Mouse (Mus musculus) limb, embryonic 13.5 days (tissue): ENCODE results near the gene Ikzf1. TPM values are rescaled to one million over a fixed set of nuclear protein-coding genes. Genes with fewer than 3 reads are reported as not detected.

ENCODE experiments used
- ATAC-seq: fragments of 200-750 bp; cut with Nextera tagmentation; 2 replicates; pipeline ENCODE4 v1.8.0; 2017; ENCODE audit warnings: low read depth, moderate number of reproducible peaks, moderate TSS enrichment; ENCODE audit not compliant: low FRiP score
- H3K27ac ChIP-seq: fragments of 300-500 bp; sonication (generic); 2 replicates; pipeline ENCODE4 v1.5.1; 2015; ENCODE audit warnings: inconsistent platforms, mild to moderate bottlenecking, moderate library complexity
- H3K27me3 ChIP-seq: fragments of 300-500 bp; sonication (generic); 2 replicates; pipeline ENCODE4 v1.6.1; 2015; ENCODE audit warnings: mild to moderate bottlenecking, inconsistent platforms
- H3K36me3 ChIP-seq: fragments of 300-500 bp; sonication (generic); 2 replicates; pipeline ENCODE4 v1.6.1; 2015; ENCODE audit warnings: inconsistent platforms, mild to moderate bottlenecking, moderate library complexity
- H3K4me1 ChIP-seq: fragments of 300-500 bp; sonication (generic); 2 replicates; pipeline ENCODE4 v1.6.1; 2015; ENCODE audit warnings: inconsistent platforms
- H3K4me2 ChIP-seq: fragments of 300-500 bp; sonication (generic); replicated peaks from 2 replicates; pipeline ENCODE4 v1.6.1; 2015; ENCODE audit warnings: inconsistent platforms, mild to moderate bottlenecking, moderate library complexity
- H3K4me3 ChIP-seq: fragments of 300-500 bp; sonication (generic); 2 replicates; pipeline ENCODE4 v1.5.1; 2015; ENCODE audit warnings: moderate library complexity, mild to moderate bottlenecking, inconsistent platforms
- H3K9ac ChIP-seq: fragments of 300-500 bp; sonication (generic); 2 replicates; pipeline ENCODE4 v1.6.1; 2015; ENCODE audit warnings: mild to moderate bottlenecking, inconsistent platforms
- H3K9me3 ChIP-seq: fragments of 300-500 bp; sonication (generic); 2 replicates; pipeline ENCODE4 v1.6.1; 2016; ENCODE audit warnings: inconsistent platforms
- WGBS: fragments of 180-500 bp; shearing (Covaris S2); methylation state at CpG from one replicate; pipeline ENCODE4 v1.1.7; 2015; 5-methylcytosine and 5-hydroxymethylcytosine counted together
- polyA plus RNA-seq: library from polyadenylated mRNA; unstranded; fragments of >200 nt; fragmentation: Nextera tagmentation; extraction: Ambion mirVana; gene quantifications from 2 replicates; pipeline ENCODE4 v1.2.1, GENCODE M21; 2015

Ikzf1 gene
- 1.4 and 1.5 TPM in 2 replicates for polyA plus RNA-seq

DNA sequence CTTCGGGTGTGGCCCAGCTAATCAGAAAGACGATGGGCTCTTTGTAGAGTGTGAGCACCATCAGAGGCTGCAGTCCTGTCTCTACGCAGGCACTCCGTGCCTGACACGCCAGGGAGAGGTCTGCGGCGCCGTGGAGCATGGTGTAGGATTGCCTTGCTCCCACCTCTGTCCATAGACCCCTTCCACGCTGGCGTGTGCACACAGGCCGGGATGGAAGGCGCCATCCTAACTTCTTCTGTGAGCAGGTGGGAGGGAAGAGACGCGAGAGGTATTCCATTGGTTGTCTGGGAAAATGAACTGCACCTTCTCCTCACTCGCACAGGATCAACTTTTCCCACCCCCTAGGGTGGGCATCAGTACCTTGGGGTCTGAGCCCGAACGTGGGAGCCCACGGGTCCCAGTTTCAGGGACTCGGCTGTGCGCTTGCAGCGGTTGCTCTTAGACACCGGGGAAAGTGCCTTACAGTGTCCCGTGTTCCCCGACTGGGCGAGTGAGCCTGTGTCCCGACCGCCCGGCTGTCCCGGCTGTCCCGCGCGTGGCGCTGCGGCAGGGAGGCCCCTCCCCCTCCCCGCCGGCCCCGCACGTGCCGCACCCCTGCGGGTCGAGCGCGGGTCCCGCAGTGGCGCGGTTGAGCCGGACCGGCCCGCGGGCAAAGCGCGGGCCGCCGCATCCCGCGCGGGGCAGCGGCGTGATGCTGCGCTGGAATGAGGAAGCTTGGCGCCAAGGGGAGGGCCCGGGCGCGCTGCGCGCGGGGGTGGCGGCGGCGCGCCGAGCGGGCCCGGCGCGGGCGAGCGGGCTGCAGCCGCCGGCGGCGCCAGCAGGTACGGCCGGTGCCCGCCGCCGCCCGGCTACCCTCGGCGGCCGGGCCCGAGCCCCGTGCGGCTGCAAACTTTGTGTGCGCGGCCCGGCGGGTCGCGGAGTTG lies at the start of gene Ikzf1:
Ikzf1 (plus strand) TSS at position 74 of the 923 bp plus-strand sequence.
- Histone ChIP-seq H3K36me3 (no peaks in the 10 kb centered on the region), H3K4me3 (peak within 1 kb of the TSS; percentile 64), H3K27ac (no peak within 1 kb of the TSS), H3K4me2 (peak within 1 kb of the TSS; percentile 97), H3K9ac (peak within 1 kb of the TSS; percentile 63), H3K27me3 (peaks cover 74% of the 10 kb centered on the region), H3K4me1 (peaks cover 16% of the 10 kb centered on the region), H3K9me3 (no peaks in the 10 kb centered on the region)
- WGBS, result under 1% methylated on average over 62 of the region's 100 CpGs
- peak; percentile 49 for ATAC-seq

DNA sequence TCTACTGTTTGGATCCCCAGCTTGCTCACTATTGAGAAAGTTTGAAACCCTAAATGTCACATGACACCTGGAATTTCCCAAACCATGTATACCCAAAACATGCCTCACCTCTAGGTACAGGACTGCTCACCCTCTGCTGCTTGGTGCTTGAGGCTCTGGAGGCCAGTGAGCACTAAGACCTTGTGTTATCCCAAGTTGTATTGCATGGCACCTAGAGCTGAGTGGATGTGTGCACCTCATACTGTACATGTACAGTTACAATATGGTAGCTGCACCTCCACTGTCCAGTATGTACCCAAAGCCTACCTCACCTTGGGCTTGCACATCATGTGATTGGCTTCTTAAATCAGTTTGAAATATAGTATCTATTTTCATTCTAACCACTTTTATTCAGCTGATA lies 40.5 kb upstream of the Ikzf1 start:
- Histone ChIP-seq H3K4me1 (no peaks in the 10 kb centered on the region), H3K36me3 (no peaks in the 10 kb centered on the region), H3K9me3 (no peaks in the 10 kb centered on the region), H3K27me3 (no peaks in the 10 kb centered on the region), H3K27ac (no peak overlapping the region), H3K4me2 (no peak overlapping the region), H3K9ac (no peak overlapping the region), H3K4me3 (no peak overlapping the region)
- no peak for ATAC-seq

DNA sequence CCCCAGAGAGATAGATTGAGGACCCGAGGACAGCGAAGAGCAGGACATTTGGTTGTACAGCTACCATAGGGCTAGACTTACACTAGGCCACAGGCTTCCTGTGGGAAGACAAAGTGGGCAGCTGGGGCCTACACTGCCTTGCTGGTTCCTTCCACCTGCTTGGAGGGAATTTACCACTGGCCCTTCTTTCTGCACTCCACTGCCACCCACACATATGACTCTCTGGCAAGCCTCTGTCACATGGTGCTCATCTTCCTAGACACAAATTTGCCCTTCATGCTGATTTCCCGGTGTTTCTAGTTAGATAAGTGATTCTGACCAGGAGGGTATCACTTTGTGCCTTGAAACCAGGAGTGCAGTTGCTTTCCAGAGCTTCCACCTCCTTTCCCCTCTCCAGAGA lies 28.4 kb upstream of the Ikzf1 start:
- ATAC-seq, result no peak
- 76% methylated on average over 3 of the region's 3 CpGs for WGBS

DNA sequence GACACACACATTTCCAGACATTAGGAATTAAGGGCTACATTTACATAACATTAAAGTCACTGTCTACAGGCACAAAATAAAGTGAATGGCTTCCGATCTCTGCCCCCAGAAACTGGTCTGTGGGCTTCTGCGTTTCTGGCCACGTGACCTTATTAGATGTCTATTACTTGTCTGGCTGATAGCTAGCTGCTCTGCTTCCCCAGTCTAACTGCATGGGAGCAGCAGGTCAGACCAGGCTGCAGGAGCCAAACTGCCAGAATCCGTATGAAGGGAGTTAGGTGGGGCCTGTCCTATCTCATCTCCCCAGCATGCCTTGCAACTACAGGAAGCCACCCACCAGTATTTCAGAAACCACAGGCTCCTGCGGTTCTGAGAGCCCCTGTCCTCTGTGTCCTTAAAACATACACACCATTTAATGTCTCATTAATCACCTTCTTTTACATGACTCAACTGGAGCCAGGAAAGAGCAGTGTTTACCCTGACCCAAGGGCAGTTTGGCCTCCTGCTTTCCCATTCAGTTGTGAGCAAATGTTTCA lies 27.7 kb upstream of the Ikzf1 start:
- Histone ChIP-seq H3K27me3 (no peaks in the 10 kb centered on the region), H3K9ac (no peak overlapping the region), H3K4me2 (no peak overlapping the region), H3K4me3 (no peak overlapping the region), H3K27ac (no peak overlapping the region), H3K9me3 (no peaks in the 10 kb centered on the region), H3K36me3 (no peaks in the 10 kb centered on the region), H3K4me1 (peaks cover 5% of the 10 kb centered on the region; the same call in 1 of the 2 replicates)
- 64% methylated on average over 5 of the region's 5 CpGs for WGBS
- ATAC-seq, result no peak

More for the DNA sequence above, 28.4 kb upstream of the Ikzf1 start:
- Histone ChIP-seq H3K4me3 (no peak overlapping the region), H3K27ac (no peak overlapping the region), H3K9me3 (no peaks in the 10 kb centered on the region), H3K4me1 (peaks cover 5% of the 10 kb centered on the region; the same call in 1 of the 2 replicates), H3K9ac (no peak overlapping the region), H3K36me3 (no peaks in the 10 kb centered on the region), H3K4me2 (no peak overlapping the region), H3K27me3 (no peaks in the 10 kb centered on the region)

DNA sequence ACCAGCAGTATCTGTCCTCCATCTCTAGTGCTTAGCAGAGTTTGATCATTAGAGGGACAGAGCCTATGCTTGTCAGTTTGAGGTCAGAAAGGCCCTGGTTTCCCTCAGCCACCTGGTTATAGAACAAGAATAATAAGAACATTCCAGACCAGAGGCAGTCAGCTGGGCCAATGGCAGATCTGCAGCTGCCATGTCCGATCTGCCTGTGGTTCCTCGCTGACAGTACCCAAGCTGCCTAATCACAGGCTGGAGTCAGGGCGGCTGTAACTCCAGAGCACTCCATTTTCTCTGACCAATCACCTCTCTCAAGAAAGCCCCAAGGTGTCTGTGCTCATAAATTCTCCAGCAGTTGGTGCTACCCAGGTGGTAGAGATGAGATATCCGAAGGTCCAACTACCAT lies 27.2 kb upstream of the Ikzf1 start:
- H3K36me3 ChIP-seq, result no peaks in the 10 kb centered on the region
- 77% methylated on average over 4 of the region's 4 CpGs for WGBS
- H3K27me3 ChIP-seq, result no peaks in the 10 kb centered on the region
- no peaks in the 10 kb centered on the region for H3K9me3 ChIP-seq
- peaks cover 5% of the 10 kb centered on the region; the same call in 1 of the 2 replicates for H3K4me1 ChIP-seq
- H3K27ac ChIP-seq, result no peak overlapping the region
- no peak overlapping the region for H3K4me2 ChIP-seq
- no peak overlapping the region for H3K9ac ChIP-seq
- no peak overlapping the region for H3K4me3 ChIP-seq
- no peak for ATAC-seq

DNA sequence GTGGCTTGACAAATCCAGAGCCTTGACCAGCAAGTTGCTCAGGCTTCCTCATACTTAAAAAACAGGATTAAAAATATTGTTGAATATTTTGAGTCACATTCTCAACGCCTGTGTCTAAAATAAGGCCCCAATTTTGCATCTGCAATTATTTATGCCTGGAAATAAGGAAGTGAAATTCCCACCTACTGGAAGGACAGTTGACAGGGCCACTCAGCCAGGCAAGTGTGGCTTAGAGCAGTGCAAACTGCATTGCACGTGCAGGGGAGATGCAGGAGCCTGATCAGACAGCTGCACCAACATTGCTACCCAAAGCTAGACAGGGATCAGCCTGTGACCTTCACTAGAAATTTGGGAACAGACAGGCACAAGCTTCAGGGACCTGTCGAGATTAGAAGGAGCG lies 26.0 kb upstream of the Ikzf1 start:
- 76% methylated on average over 4 of the region's 4 CpGs for WGBS
- H3K4me3 ChIP-seq, result no peak overlapping the region
- no peak overlapping the region for H3K27ac ChIP-seq
- ATAC-seq, result no peak
- H3K9me3 ChIP-seq, result no peaks in the 10 kb centered on the region
- H3K27me3 ChIP-seq, result no peaks in the 10 kb centered on the region
- H3K9ac ChIP-seq, result no peak overlapping the region
- no peaks in the 10 kb centered on the region for H3K36me3 ChIP-seq
- H3K4me2 ChIP-seq, result no peak overlapping the region
- peaks cover 5% of the 10 kb centered on the region; the same call in 1 of the 2 replicates for H3K4me1 ChIP-seq

DNA sequence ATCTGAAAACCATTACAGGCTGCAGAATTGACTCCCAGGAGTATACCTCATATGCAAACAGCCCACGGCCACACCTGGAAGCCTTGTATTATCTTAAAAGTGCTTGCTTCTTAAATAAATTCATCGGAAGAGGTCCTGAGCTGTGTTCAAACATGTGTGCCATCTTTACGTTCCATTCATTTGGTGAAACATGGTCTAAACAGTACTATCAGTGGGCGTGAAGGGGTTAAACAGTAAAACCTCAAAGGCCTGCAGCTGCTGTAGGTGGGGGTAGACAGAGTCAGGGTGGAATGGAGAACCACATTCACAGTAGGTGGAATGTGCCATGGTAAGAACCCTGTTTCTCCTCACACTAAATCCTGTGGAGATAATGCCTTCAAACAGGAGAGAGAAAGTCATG lies 24.2 kb upstream of the Ikzf1 start:
- no peaks in the 10 kb centered on the region for H3K27me3 ChIP-seq
- no peaks in the 10 kb centered on the region for H3K9me3 ChIP-seq
- no peak for ATAC-seq
- H3K27ac ChIP-seq, result no peak overlapping the region
- 64% methylated on average over 4 of the region's 4 CpGs for WGBS
- H3K4me2 ChIP-seq, result no peak overlapping the region
- H3K4me3 ChIP-seq, result no peak overlapping the region
- peaks cover 5% of the 10 kb centered on the region; the same call in 1 of the 2 replicates for H3K4me1 ChIP-seq
- H3K36me3 ChIP-seq, result no peaks in the 10 kb centered on the region
- no peak overlapping the region for H3K9ac ChIP-seq

DNA sequence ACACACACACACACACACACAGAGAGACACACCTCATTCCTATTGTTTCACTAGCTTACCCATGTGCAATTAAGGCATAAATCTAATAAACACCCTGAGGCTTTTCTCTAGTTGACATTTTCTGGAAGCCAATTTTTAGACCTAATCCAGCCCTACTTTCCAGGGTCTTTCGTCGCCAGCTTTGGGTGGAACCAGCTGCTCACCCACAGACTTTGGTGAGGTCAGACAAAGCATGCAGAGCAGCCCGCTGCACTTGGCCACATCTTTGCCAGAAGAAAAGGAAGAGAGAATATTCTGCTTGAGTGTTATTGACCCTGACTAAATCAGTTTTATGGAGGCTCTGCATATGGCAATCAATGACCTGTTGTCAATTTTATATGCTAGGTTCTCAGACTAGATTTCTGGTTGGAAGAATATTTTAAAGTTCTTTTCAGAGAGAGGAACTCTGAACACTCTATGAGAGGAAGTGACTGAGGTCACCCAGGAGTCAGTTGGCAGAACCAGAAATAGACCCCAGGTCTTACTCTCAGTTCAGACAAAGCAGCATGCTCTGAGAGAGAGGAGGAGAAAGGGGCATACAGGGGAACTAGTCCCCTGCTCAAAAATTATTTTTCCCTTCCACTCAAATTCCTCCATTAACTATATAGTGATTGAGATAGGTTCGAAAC lies 17.4 kb upstream of the Ikzf1 start:
- Histone ChIP-seq H3K27ac (no peak overlapping the region), H3K36me3 (no peaks in the 10 kb centered on the region), H3K4me2 (no peak overlapping the region), H3K9me3 (no peaks in the 10 kb centered on the region), H3K9ac (no peak overlapping the region), H3K27me3 (no peaks in the 10 kb centered on the region), H3K4me1 (no peaks in the 10 kb centered on the region), H3K4me3 (no peak overlapping the region)
- 74% methylated on average over 4 of the region's 4 CpGs for WGBS
- ATAC-seq, result no peak

DNA sequence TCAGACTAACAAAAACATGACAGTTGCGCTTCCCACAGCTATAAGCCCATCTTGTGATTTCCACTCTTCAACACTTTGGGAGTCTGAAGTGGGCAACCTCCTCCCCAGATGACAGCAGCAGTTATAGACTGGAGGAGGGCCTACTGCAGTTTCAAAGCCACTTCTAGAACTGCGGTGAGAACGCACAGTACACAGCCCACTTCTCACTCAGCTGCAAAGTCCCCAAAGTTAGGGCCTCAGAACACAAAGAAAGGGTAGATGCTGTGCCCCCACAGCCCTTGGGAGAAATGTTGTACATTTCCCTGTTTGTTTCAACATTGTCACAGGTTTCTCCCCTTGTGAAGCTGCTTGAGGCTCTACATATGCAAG lies 16.9 kb upstream of the Ikzf1 start:
- H3K27ac ChIP-seq, result no peak overlapping the region
- H3K9ac ChIP-seq, result no peak overlapping the region
- no peak overlapping the region for H3K4me3 ChIP-seq
- H3K27me3 ChIP-seq, result no peaks in the 10 kb centered on the region
- H3K4me1 ChIP-seq, result no peaks in the 10 kb centered on the region
- H3K4me2 ChIP-seq, result no peak overlapping the region
- no peaks in the 10 kb centered on the region for H3K9me3 ChIP-seq
- WGBS, result 90% methylated on average over 3 of the region's 3 CpGs
- H3K36me3 ChIP-seq, result no peaks in the 10 kb centered on the region
- ATAC-seq, result no peak

DNA sequence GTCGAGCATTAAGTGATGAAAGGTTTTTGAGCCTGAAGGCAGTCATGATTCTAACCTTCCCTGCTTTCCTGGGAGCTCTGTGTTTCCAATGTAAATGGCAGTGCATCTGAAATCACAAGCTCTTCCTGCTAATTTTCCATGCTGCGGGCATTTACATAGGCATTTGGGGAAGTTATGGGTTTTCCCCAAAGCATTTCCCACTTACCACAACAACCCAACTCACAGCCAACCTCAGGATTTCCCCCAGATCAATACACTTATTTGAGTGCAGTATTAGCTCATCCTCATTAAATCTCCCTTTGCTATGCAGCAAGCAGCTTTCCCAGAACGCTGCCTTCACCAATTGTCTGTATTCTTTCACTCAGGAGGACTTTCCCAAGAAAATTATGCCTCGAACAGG lies 11.8 kb upstream of the Ikzf1 start:
- H3K4me1 ChIP-seq, result no peaks in the 10 kb centered on the region
- H3K9me3 ChIP-seq, result no peaks in the 10 kb centered on the region
- no peak for ATAC-seq
- no peaks in the 10 kb centered on the region for H3K27me3 ChIP-seq
- H3K4me3 ChIP-seq, result no peak overlapping the region
- WGBS, result 75% methylated on average over 4 of the region's 4 CpGs
- H3K4me2 ChIP-seq, result no peak overlapping the region
- no peaks in the 10 kb centered on the region for H3K36me3 ChIP-seq
- H3K27ac ChIP-seq, result no peak overlapping the region
- H3K9ac ChIP-seq, result no peak overlapping the region

DNA sequence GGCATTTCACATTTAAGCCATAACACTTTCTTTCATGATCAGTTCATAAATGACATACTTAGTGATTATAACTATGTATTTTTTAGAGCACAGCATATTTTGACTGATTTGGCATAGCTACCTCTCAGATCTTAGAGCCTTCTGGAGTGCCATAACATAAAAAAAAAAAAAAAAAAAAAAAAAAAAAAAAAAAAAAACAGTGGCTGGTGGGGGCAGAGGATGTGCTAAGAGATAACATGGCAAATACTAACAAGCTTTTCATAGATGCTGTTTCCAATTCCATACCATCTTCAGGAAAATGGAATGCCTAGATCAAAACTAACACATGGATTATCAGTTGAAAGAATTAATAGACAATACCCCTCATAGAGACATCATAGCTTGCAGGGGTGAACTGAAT lies 9.7 kb upstream of the Ikzf1 start:
- Histone ChIP-seq H3K36me3 (no peaks in the 10 kb centered on the region), H3K9me3 (no peaks in the 10 kb centered on the region), H3K9ac (no peak overlapping the region), H3K4me2 (no peak overlapping the region), H3K27me3 (no peaks in the 10 kb centered on the region), H3K4me3 (no peak overlapping the region), H3K27ac (no peak overlapping the region), H3K4me1 (no peaks in the 10 kb centered on the region)
- ATAC-seq, result no peak

DNA sequence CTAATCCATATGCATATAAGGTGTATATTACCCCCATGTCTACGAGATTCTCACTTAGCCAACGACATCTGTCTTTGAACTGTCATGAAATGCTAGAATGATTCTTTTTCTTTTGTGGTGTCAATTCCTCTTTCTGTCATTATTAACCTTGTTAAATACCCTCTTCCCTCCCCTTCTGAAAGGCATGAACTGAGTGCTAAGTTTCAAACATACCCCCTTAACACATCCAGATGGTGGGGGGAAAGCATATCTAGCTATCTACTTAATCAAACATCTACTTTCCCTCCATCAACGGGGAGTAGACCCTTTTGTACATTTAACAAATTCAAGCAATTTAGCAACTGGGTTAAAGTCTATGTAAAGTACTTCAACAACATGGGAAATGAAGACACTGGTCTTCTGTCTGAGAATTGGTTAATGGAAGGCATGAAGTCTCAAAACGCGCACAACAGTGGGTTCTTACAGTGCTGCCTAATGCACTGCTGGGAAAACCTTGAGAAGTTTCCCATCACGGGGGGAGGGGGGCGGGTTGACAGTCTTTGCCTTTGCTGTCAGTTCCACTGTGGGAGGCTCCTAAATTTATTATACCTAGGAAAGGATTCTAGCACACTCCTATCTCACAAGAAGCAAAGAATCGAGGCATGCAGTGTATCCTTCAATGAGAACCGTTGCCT lies 8.6 kb upstream of the Ikzf1 start:
- Histone ChIP-seq H3K27ac (no peak overlapping the region), H3K9ac (no peak overlapping the region), H3K27me3 (peaks cover under 1% of the 10 kb centered on the region; the same call in 1 of the 2 replicates), H3K4me3 (no peak overlapping the region), H3K4me2 (no peak overlapping the region), H3K9me3 (no peaks in the 10 kb centered on the region), H3K4me1 (no peaks in the 10 kb centered on the region), H3K36me3 (no peaks in the 10 kb centered on the region)
- WGBS, result 79% methylated on average over 9 of the region's 9 CpGs
- no peak for ATAC-seq
